Mouse (Mus musculus) E14TG2a.4 (cell line): ENCODE measurements at regions not wholly inside any gene's neighbourhood (a gene's known extent, or its start where the extent isn't known, plus 50 kb on each side); places are given as distances from the start of the nearest gene placed in this dataset.

Source experiments
- H3K27me3 ChIP-seq: 2 replicates; pipeline ENCODE4 v1.6.1; 2014; ENCODE audit warnings: low read length, control low read depth; ENCODE audit not compliant: insufficient read depth
- H3K36me3 ChIP-seq: 2 replicates; pipeline ENCODE4 v1.6.1; 2014; ENCODE audit warnings: low read length, control low read depth; ENCODE audit not compliant: insufficient read depth
- H3K4me1 ChIP-seq: replicated peaks from 2 replicates; pipeline ENCODE4 v1.6.1; 2014; ENCODE audit warnings: low read depth, low read length, control low read depth
- H3K4me3 ChIP-seq: replicated peaks from 2 replicates; pipeline ENCODE4 v1.5.1; 2014; ENCODE audit warnings: mild to moderate bottlenecking, low read length
- H3K9me3 ChIP-seq: 2 replicates; pipeline ENCODE4 v1.6.1; 2014; ENCODE audit warnings: low read length, control low read depth
- CTCF ChIP-seq: conservative IDR thresholded peaks from 2 replicates; pipeline ENCODE4 v1.5.1; 2014; ENCODE audit warnings: low read length
- NANOG ChIP-seq: IDR thresholded peaks from 2 replicates; pipeline ENCODE4 v1.6.1; 2014; ENCODE audit warnings: borderline replicate concordance, low read length, mixed read lengths
- POU5F1 ChIP-seq: IDR thresholded peaks from 2 replicates; pipeline ENCODE4 v1.6.1; 2014; ENCODE audit warnings: low read length, borderline replicate concordance

- Histone ChIP-seq H3K4me3 (no peak overlapping the region), H3K9me3 (no peaks in the 10 kb centered on the region), H3K4me1 (peaks cover 7% of the 10 kb centered on the region), H3K36me3 (no peaks in the 10 kb centered on the region), H3K27me3 (no peaks in the 10 kb centered on the region)
- no peak for TF ChIP-seq POU5F1
- TF ChIP-seq CTCF, result no peak
- no peak for TF ChIP-seq NANOG
These were observed 53.2 kb upstream of the Lef1 start for GRCm38 (mm10) chr3:131056893-131057660.

GRCm38 (mm10) chr3:131054241-131054972 is 55.9 kb upstream of the Lef1 start:
- H3K36me3 ChIP-seq, result no peaks in the 10 kb centered on the region
- H3K4me3 ChIP-seq, result no peak overlapping the region
- no peaks in the 10 kb centered on the region; the same call in 1 of the 2 replicates for H3K9me3 ChIP-seq
- no peak for TF ChIP-seq POU5F1
- TF ChIP-seq CTCF, result no peak
- no peak for TF ChIP-seq NANOG
- H3K4me1 ChIP-seq, result peaks cover 7% of the 10 kb centered on the region
- no peaks in the 10 kb centered on the region for H3K27me3 ChIP-seq

GRCm38 (mm10) chr3:131047716-131048115 is 62.6 kb upstream of the Lef1 start:
- no peaks in the 10 kb centered on the region; the same call in 1 of the 2 replicates for H3K9me3 ChIP-seq
- H3K4me3 ChIP-seq, result no peak overlapping the region
- TF ChIP-seq CTCF (no peak), NANOG (no peak), POU5F1 (no peak)
- H3K36me3 ChIP-seq, result no peaks in the 10 kb centered on the region
- 0 out of 2 replicates have a peak, but pooled peaks cover 5% of the 10 kb centered on the region for H3K4me1 ChIP-seq
- no peaks in the 10 kb centered on the region for H3K27me3 ChIP-seq

GRCm38 (mm10) chr3:131046412-131046811 is 63.9 kb upstream of the Lef1 start:
- Histone ChIP-seq H3K27me3 (no peaks in the 10 kb centered on the region), H3K4me3 (no peak overlapping the region), H3K36me3 (no peaks in the 10 kb centered on the region), H3K9me3 (no peaks in the 10 kb centered on the region; the same call in 1 of the 2 replicates), H3K4me1 (0 out of 2 replicates have a peak, but pooled peaks cover 5% of the 10 kb centered on the region)
- TF ChIP-seq POU5F1, result no peak
- no peak for TF ChIP-seq NANOG
- TF ChIP-seq CTCF, result no peak

GRCm38 (mm10) chr3:131040214-131040825 is 70.0 kb upstream of the Lef1 start:
- TF ChIP-seq NANOG, result no peak
- no peak for TF ChIP-seq POU5F1
- TF ChIP-seq CTCF, result no peak
- no peaks in the 10 kb centered on the region for H3K36me3 ChIP-seq
- H3K27me3 ChIP-seq, result peaks cover 4% of the 10 kb centered on the region; the same call in 1 of the 2 replicates
- H3K4me3 ChIP-seq, result no peak overlapping the region
- peaks cover 7% of the 10 kb centered on the region for H3K9me3 ChIP-seq
- no peaks in the 10 kb centered on the region; the same call in 1 of the 2 replicates for H3K4me1 ChIP-seq

GRCm38 (mm10) chr3:131037095-131037494 is 73.2 kb upstream of the Lef1 start:
- no peak for TF ChIP-seq POU5F1
- TF ChIP-seq NANOG, result no peak
- Histone ChIP-seq H3K4me1 (peaks cover 8% of the 10 kb centered on the region; the same call in 1 of the 2 replicates), H3K36me3 (no peaks in the 10 kb centered on the region), H3K27me3 (peaks cover 4% of the 10 kb centered on the region; the same call in 1 of the 2 replicates), H3K4me3 (no peak overlapping the region), H3K9me3 (peaks cover 7% of the 10 kb centered on the region)

GRCm38 (mm10) chr3:131034774-131035173 is 75.5 kb upstream of the Lef1 start:
- H3K4me3 ChIP-seq, result no peak overlapping the region
- H3K36me3 ChIP-seq, result no peaks in the 10 kb centered on the region
- TF ChIP-seq POU5F1, result no peak
- no peak for TF ChIP-seq NANOG
- no peak for TF ChIP-seq CTCF
- H3K27me3 ChIP-seq, result peaks cover 4% of the 10 kb centered on the region; the same call in 1 of the 2 replicates
- H3K4me1 ChIP-seq, result peaks cover 8% of the 10 kb centered on the region; the same call in 1 of the 2 replicates
- H3K9me3 ChIP-seq, result peaks cover 7% of the 10 kb centered on the region

GRCm38 (mm10) chr3:131026336-131026735 is 83.9 kb upstream of the Lef1 start:
- no peak overlapping the region for H3K4me3 ChIP-seq
- no peaks in the 10 kb centered on the region for H3K9me3 ChIP-seq
- TF ChIP-seq NANOG, result no peak
- TF ChIP-seq CTCF, result no peak
- TF ChIP-seq POU5F1, result no peak
- H3K27me3 ChIP-seq, result peaks cover 13% of the 10 kb centered on the region
- H3K4me1 ChIP-seq, result peaks cover 28% of the 10 kb centered on the region
- H3K36me3 ChIP-seq, result no peaks in the 10 kb centered on the region
